Mouse (Mus musculus): ENCODE results near the gene Mettl27.

DNA sequence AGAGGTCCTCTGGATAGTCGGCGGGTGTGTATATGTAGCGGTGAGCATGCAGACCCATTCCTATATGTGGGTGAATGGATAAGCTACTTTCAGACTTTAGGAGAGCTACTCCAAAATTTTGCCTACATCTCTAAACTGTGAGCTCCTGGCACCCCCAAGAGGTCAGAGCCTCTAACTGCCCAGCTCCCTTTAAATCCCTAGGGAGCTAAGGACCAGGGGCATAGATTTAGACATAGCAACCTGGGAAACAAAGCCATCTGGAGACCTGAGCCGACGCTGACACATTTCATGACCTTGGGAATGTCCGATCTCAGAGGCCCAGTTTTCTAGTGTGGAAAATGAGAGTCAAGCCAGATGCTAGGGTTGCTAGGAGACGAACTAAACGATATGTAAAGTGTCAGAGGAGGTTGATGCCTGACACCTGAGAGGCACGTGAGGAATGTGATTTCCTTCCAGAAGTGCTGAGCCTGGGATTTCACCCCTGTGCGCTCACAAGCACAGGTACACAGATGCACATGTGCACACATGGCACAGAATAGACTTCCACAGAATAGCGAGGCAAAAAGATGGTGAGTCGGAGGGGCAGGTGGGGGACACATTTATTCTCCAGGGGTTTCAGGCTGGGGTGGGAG is 31.0 kb upstream of the Mettl27 start:
- TF ChIP-seq MAFK (IDR thresholded peaks at IDR 0.05; ENCODE audit: insufficient read depth, low read depth, low read length) (peak; percentile 46; the same call in 1 of the 2 replicates), CHD2 (IDR thresholded peaks at IDR 0.05; ENCODE audit: low read depth, low read length) (no peak), ZNF384 (IDR thresholded peaks at IDR 0.05; ENCODE audit: low read depth, low read length) (no peak), HCFC1 (IDR thresholded peaks at IDR 0.05; ENCODE audit: borderline replicate concordance, insufficient read depth, low read length) (no peak), ZC3H11A (IDR thresholded peaks at IDR 0.05; ENCODE audit: borderline replicate concordance, low read depth, low read length) (peak; percentile 76)
